Mouse (Mus musculus): ENCODE measurements at regions not wholly inside any gene's neighbourhood (a gene's known extent, or its start where the extent isn't known, plus 50 kb on each side); places are given as distances from the start of the nearest gene placed in this dataset.

GRCm38 (mm10) chr12:73491370-73491769 lies 54.8 kb downstream of the Tmem30b start:
- Histone ChIP-seq H3K36me3 (ENCODE audit: control insufficient read depth, insufficient read depth, low read length) (no peaks in the 10 kb centered on the region), H3K9me3 (replicated peaks; ENCODE audit: control insufficient read depth, low read length) (no peaks in the 10 kb centered on the region), H3K4me3 (ENCODE audit: low read depth, low read length) (no peak overlapping the region), H3K27ac (ENCODE audit: low read depth, low read length) (no peak overlapping the region), H3K27me3 (replicated peaks; ENCODE audit: control insufficient read depth, insufficient read depth, low read length) (no peaks in the 10 kb centered on the region), H3K4me2 (ENCODE audit: low read length) (no peak overlapping the region), H3K9ac (ENCODE audit: low read length) (no peak overlapping the region), H3K4me1 (ENCODE audit: control insufficient read depth, insufficient read depth, low read length) (no peaks in the 10 kb centered on the region)
- WGBS, result 94% methylated on average over 3 of the region's 3 CpGs
- ATAC-seq, result no peak
- DNase-seq (ENCODE audit: low spot score), result no peak

- no peak for ATAC-seq
- DNase-seq (ENCODE audit: low spot score), result no peak
- Histone ChIP-seq H3K36me3 (ENCODE audit: control insufficient read depth, insufficient read depth, low read length) (no peaks in the 10 kb centered on the region), H3K9me3 (replicated peaks; ENCODE audit: control insufficient read depth, low read length) (no peaks in the 10 kb centered on the region), H3K27ac (ENCODE audit: low read depth, low read length) (no peak overlapping the region), H3K4me2 (ENCODE audit: low read length) (no peak overlapping the region), H3K4me1 (ENCODE audit: control insufficient read depth, insufficient read depth, low read length) (no peaks in the 10 kb centered on the region), H3K9ac (ENCODE audit: low read length) (no peak overlapping the region), H3K4me3 (ENCODE audit: low read depth, low read length) (no peak overlapping the region), H3K27me3 (replicated peaks; ENCODE audit: control insufficient read depth, insufficient read depth, low read length) (no peaks in the 10 kb centered on the region)
- WGBS, result 94% methylated on average over 2 of the region's 2 CpGs
These were observed 63.3 kb downstream of the Tmem30b start for GRCm38 (mm10) chr12:73482858-73483257.

GRCm38 (mm10) chr12:73482275-73482674 lies 63.9 kb downstream of the Tmem30b start:
- 93% methylated on average over 6 of the region's 6 CpGs for WGBS
- no peak for ATAC-seq
- Histone ChIP-seq H3K27me3 (replicated peaks; ENCODE audit: control insufficient read depth, insufficient read depth, low read length) (no peaks in the 10 kb centered on the region), H3K4me1 (ENCODE audit: control insufficient read depth, insufficient read depth, low read length) (no peaks in the 10 kb centered on the region), H3K9ac (ENCODE audit: low read length) (no peak overlapping the region), H3K4me3 (ENCODE audit: low read depth, low read length) (no peak overlapping the region), H3K27ac (ENCODE audit: low read depth, low read length) (no peak overlapping the region), H3K36me3 (ENCODE audit: control insufficient read depth, insufficient read depth, low read length) (no peaks in the 10 kb centered on the region), H3K4me2 (ENCODE audit: low read length) (no peak overlapping the region), H3K9me3 (replicated peaks; ENCODE audit: control insufficient read depth, low read length) (no peaks in the 10 kb centered on the region)
- no peak for DNase-seq (ENCODE audit: low spot score)

GRCm38 (mm10) chr12:73481705-73482104 lies 64.5 kb downstream of the Tmem30b start:
- Histone ChIP-seq H3K4me1 (ENCODE audit: control insufficient read depth, insufficient read depth, low read length) (no peaks in the 10 kb centered on the region), H3K9me3 (replicated peaks; ENCODE audit: control insufficient read depth, low read length) (no peaks in the 10 kb centered on the region), H3K9ac (ENCODE audit: low read length) (no peak overlapping the region), H3K4me2 (ENCODE audit: low read length) (no peak overlapping the region), H3K27me3 (replicated peaks; ENCODE audit: control insufficient read depth, insufficient read depth, low read length) (no peaks in the 10 kb centered on the region), H3K27ac (ENCODE audit: low read depth, low read length) (no peak overlapping the region), H3K36me3 (ENCODE audit: control insufficient read depth, insufficient read depth, low read length) (no peaks in the 10 kb centered on the region), H3K4me3 (ENCODE audit: low read depth, low read length) (no peak overlapping the region)
- 92% methylated on average over 3 of the region's 3 CpGs for WGBS
- DNase-seq (ENCODE audit: low spot score), result no peak
- ATAC-seq, result no peak

GRCm38 (mm10) chr12:73481165-73481564 lies 65.0 kb downstream of the Tmem30b start:
- no peaks in the 10 kb centered on the region for H3K27me3 ChIP-seq (replicated peaks; ENCODE audit: control insufficient read depth, insufficient read depth, low read length)
- no peak for ATAC-seq
- no peak overlapping the region for H3K27ac ChIP-seq (ENCODE audit: low read depth, low read length)
- WGBS, result 96% methylated on average over 6 of the region's 6 CpGs
- no peak for DNase-seq (ENCODE audit: low spot score)
- H3K9ac ChIP-seq (ENCODE audit: low read length), result no peak overlapping the region
- H3K36me3 ChIP-seq (ENCODE audit: control insufficient read depth, insufficient read depth, low read length), result no peaks in the 10 kb centered on the region
- H3K4me3 ChIP-seq (ENCODE audit: low read depth, low read length), result no peak overlapping the region
- no peak overlapping the region for H3K4me2 ChIP-seq (ENCODE audit: low read length)
- H3K4me1 ChIP-seq (ENCODE audit: control insufficient read depth, insufficient read depth, low read length), result no peaks in the 10 kb centered on the region
- no peaks in the 10 kb centered on the region for H3K9me3 ChIP-seq (replicated peaks; ENCODE audit: control insufficient read depth, low read length)

GRCm38 (mm10) chr12:73480610-73480971 lies 65.6 kb downstream of the Tmem30b start:
- Histone ChIP-seq H3K4me2 (ENCODE audit: low read length) (no peak overlapping the region), H3K9ac (ENCODE audit: low read length) (no peak overlapping the region), H3K36me3 (ENCODE audit: control insufficient read depth, insufficient read depth, low read length) (no peaks in the 10 kb centered on the region), H3K4me3 (ENCODE audit: low read depth, low read length) (no peak overlapping the region), H3K27me3 (replicated peaks; ENCODE audit: control insufficient read depth, insufficient read depth, low read length) (no peaks in the 10 kb centered on the region), H3K4me1 (ENCODE audit: control insufficient read depth, insufficient read depth, low read length) (no peaks in the 10 kb centered on the region), H3K27ac (ENCODE audit: low read depth, low read length) (no peak overlapping the region), H3K9me3 (replicated peaks; ENCODE audit: control insufficient read depth, low read length) (no peaks in the 10 kb centered on the region)
- ATAC-seq, result no peak
- DNase-seq (ENCODE audit: low spot score), result no peak
- 96% methylated on average over 6 of the region's 6 CpGs for WGBS

GRCm38 (mm10) chr12:73479932-73480609 lies 66.1 kb downstream of the Tmem30b start:
- ATAC-seq, result no peak

GRCm38 (mm10) chr12:73478641-73479040 lies 67.6 kb downstream of the Tmem30b start:
- WGBS, result 86% methylated on average over 4 of the region's 4 CpGs
- Histone ChIP-seq H3K4me1 (ENCODE audit: control insufficient read depth, insufficient read depth, low read length) (no peaks in the 10 kb centered on the region), H3K4me2 (ENCODE audit: low read length) (no peak overlapping the region), H3K27me3 (replicated peaks; ENCODE audit: control insufficient read depth, insufficient read depth, low read length) (no peaks in the 10 kb centered on the region), H3K27ac (ENCODE audit: low read depth, low read length) (no peak overlapping the region), H3K9me3 (replicated peaks; ENCODE audit: control insufficient read depth, low read length) (no peaks in the 10 kb centered on the region), H3K36me3 (ENCODE audit: control insufficient read depth, insufficient read depth, low read length) (no peaks in the 10 kb centered on the region), H3K9ac (ENCODE audit: low read length) (no peak overlapping the region), H3K4me3 (ENCODE audit: low read depth, low read length) (no peak overlapping the region)
- no peak for ATAC-seq
- DNase-seq (ENCODE audit: low spot score), result no peak

More at GRCm38 (mm10) chr12:73479932-73480609, 66.1 kb downstream of the Tmem30b start:
- 90% methylated on average over 15 of the region's 15 CpGs for WGBS
- Histone ChIP-seq H3K36me3 (ENCODE audit: control insufficient read depth, insufficient read depth, low read length) (no peaks in the 10 kb centered on the region), H3K9me3 (replicated peaks; ENCODE audit: control insufficient read depth, low read length) (no peaks in the 10 kb centered on the region), H3K27ac (ENCODE audit: low read depth, low read length) (no peak overlapping the region), H3K27me3 (replicated peaks; ENCODE audit: control insufficient read depth, insufficient read depth, low read length) (no peaks in the 10 kb centered on the region), H3K4me3 (ENCODE audit: low read depth, low read length) (no peak overlapping the region), H3K4me2 (ENCODE audit: low read length) (no peak overlapping the region), H3K9ac (ENCODE audit: low read length) (no peak overlapping the region), H3K4me1 (ENCODE audit: control insufficient read depth, insufficient read depth, low read length) (no peaks in the 10 kb centered on the region)
- DNase-seq (ENCODE audit: low spot score), result no peak

GRCm38 (mm10) chr12:73476421-73476858 lies 69.8 kb downstream of the Tmem30b start:
- Histone ChIP-seq H3K27me3 (replicated peaks; ENCODE audit: control insufficient read depth, insufficient read depth, low read length) (no peaks in the 10 kb centered on the region), H3K9me3 (replicated peaks; ENCODE audit: control insufficient read depth, low read length) (no peaks in the 10 kb centered on the region), H3K9ac (ENCODE audit: low read length) (no peak overlapping the region), H3K36me3 (ENCODE audit: control insufficient read depth, insufficient read depth, low read length) (no peaks in the 10 kb centered on the region), H3K4me3 (ENCODE audit: low read depth, low read length) (no peak overlapping the region), H3K27ac (ENCODE audit: low read depth, low read length) (no peak overlapping the region), H3K4me1 (ENCODE audit: control insufficient read depth, insufficient read depth, low read length) (no peaks in the 10 kb centered on the region), H3K4me2 (ENCODE audit: low read length) (no peak overlapping the region)
- 17% methylated on average over 7 of the region's 7 CpGs for WGBS
- ATAC-seq, result no peak
- DNase-seq (ENCODE audit: low spot score), result no peak

All from forebrain, embryonic 14.5 days (tissue).